Mouse (Mus musculus) lung, adult 2 months (tissue): Measurements from ENCODE around the gene Reg2. TPM values are rescaled to one million over a fixed set of nuclear protein-coding genes. Genes with fewer than 3 reads are reported as not detected.
"Not testable (repeated sequence)": the region's sequence is repeated elsewhere in the genome, so short reads cannot be mapped to it uniquely, and the experiment has no call there.

Experiments used
- DNase-seq: peaks from one replicate; pipeline ENCODE4 v3.0.0; 2022
- H3K4me1 ChIP-seq: fragments of 200-500 bp; 2 replicates; pipeline ENCODE4 v1.6.1; 2011; ENCODE audit warnings: low read length; ENCODE audit not compliant: control insufficient read depth, insufficient read depth
- H3K4me3 ChIP-seq: fragments of 200-500 bp; replicated peaks from 2 replicates; pipeline ENCODE3; 2011; ENCODE audit warnings: low read depth, mild to moderate bottlenecking, control low read depth, low read length; ENCODE audit errors: extremely low read depth
- CTCF ChIP-seq: fragments of 200-500 bp; IDR thresholded peaks from 2 replicates; pipeline ENCODE4 v1.5.1; 2011; ENCODE audit warnings: mild to moderate bottlenecking, low read length, control low read depth; ENCODE audit not compliant: insufficient read depth
- POLR2A ChIP-seq: fragments of 200-500 bp; IDR thresholded peaks from 2 replicates; pipeline ENCODE4 v1.6.1; 2011; ENCODE audit warnings: low read depth, mild to moderate bottlenecking, control low read depth, low read length, borderline replicate concordance; ENCODE audit errors: extremely low read depth
- WGBS: fragments of 180-500 bp; shearing (Covaris S2); methylation state at CpG from one replicate; pipeline ENCODE4 v1.1.7; 2018; 5-methylcytosine and 5-hydroxymethylcytosine counted together
- polyA plus RNA-seq: library from polyadenylated mRNA; depleted of rRNA; stranded (reverse); fragments of >200 nt; gene quantifications from 2 replicates; pipeline ENCODE4 v1.2.3, GENCODE M21; 2012; rRNA removed

The Reg2 gene
- polyA plus RNA-seq, result 0.57 TPM in 1 of 2 replicates, not detected in the other

DNA sequence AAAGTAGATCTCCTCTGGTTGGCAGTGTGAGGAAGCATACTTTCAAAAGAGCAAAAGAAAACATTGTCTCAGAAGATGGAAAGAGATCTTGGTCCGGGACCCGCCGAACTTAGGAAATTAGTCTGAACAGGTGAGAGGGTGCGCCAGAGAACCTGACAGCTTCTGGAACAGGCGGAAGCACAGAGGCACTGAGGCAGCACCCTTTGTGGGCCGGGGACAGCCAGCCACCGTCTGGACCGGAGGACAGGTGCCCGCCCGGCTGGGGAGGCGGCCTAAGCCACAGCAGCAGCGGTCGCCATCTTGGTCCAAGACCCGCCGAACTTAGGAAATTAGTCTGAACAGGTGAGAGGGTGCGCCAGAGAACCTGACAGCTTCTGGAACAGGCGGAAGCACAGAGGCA lies at the start of gene Reg2:
Reg2 (plus strand) TSS at position 301 of the 400 bp plus-strand sequence.
- DNase-seq, H3K4me1 ChIP-seq, H3K4me3 ChIP-seq: not testable (repeated sequence)
- 96% methylated on average over 5 of the region's 17 CpGs for WGBS

GRCm38 (mm10) chr6:78361971-78362563 lies 33.4 kb upstream of the Reg2 start:
- Histone ChIP-seq H3K4me3 (no peak overlapping the region), H3K4me1 (no peaks in the 10 kb centered on the region)
- TF ChIP-seq CTCF (no peak), POLR2A (no peak)
- 37% methylated on average over 2 of the region's 2 CpGs for whole genome bisulfite sequencing
- DNase-seq, result no peak

- no peak within 1 kb of the TSS for H3K4me3 ChIP-seq
- TF ChIP-seq POLR2A (no peak), CTCF (no peak)
- DNase-seq, result no peak
- no peaks in the 10 kb centered on the region for H3K4me1 ChIP-seq
- 63% methylated on average over 2 of the region's 2 CpGs for WGBS
These were observed 25.1 kb upstream of the Reg2 start, which contains the start of gene Reg3b for GRCm38 (mm10) chr6:78370357-78370756. TSS of gene Reg3b (plus strand) at chr6:78370657.

GRCm38 (mm10) chr6:78378765-78379164 lies 16.7 kb upstream of the Reg2 start, which contains the start of gene Reg3d:
TSS of gene Reg3d (minus strand) at chr6:78378865.
- Histone ChIP-seq H3K4me1 (no peaks in the 10 kb centered on the region), H3K4me3 (no peak within 1 kb of the TSS)
- TF ChIP-seq CTCF (no peak), POLR2A (no peak)
- WGBS, result 46% methylated on average over 2 of the region's 2 CpGs
- no peak for DNase-seq

GRCm38 (mm10) chr6:78380409-78380808 lies 15.0 kb upstream of the Reg2 start, which contains the start of gene Reg3a:
TSS of gene Reg3a (plus strand) at chr6:78380709.
- Histone ChIP-seq H3K4me1 (no peaks in the 10 kb centered on the region), H3K4me3 (no peak within 1 kb of the TSS)
- TF ChIP-seq POLR2A (no peak), CTCF (no peak)
- DNase-seq, result no peak

DNA sequence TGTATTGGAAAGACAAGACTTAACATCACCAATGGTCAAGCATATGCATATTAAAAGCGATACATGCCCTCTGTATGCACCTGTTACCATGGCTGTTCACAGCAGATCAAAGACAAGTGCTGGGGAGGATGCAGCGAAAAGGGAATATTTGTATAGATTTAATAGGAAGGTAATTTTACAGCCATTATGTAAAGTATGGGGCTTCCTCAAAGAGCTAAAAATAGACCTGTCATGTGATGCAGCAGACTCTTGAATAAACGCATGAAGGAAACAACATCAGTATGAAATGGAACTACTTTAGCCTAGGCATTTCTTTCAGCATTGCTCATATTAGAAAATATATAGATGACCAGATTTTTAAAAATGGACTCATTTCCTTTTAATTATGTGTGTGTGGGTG lies 9.8 kb upstream of the Reg2 start:
- DNase-seq, result no peak
- TF ChIP-seq POLR2A (no peak), CTCF (no peak)
- no peaks in the 10 kb centered on the region for H3K4me1 ChIP-seq
- no peak overlapping the region for H3K4me3 ChIP-seq
- WGBS, result 76% methylated on average over 3 of the region's 3 CpGs

DNA sequence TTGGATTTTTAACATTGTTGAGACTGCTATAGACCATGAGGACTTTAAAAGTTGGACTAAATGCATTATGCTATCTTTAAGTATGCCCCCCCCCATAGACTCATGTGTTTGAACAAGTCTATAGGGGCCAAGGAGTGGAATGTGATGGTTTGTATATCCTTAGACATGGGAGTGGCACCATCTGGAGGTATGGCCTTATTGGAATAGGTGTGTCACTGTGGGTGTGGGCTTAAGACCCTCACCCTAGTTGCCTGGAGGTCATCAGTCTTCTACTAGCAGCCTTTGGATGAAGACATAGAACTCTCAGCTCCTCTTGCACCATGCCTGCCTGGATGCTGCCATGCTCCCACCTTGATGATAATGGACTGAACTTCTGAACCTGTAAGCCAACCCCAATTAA lies 27.0 kb downstream of the Reg2 start, which contains the start of gene Reg1:
Reg1 (plus strand) TSS at position 301 of the 400 bp plus-strand sequence.
- not testable (repeated sequence) for H3K4me1 ChIP-seq, H3K4me3 ChIP-seq, DNase-seq

DNA sequence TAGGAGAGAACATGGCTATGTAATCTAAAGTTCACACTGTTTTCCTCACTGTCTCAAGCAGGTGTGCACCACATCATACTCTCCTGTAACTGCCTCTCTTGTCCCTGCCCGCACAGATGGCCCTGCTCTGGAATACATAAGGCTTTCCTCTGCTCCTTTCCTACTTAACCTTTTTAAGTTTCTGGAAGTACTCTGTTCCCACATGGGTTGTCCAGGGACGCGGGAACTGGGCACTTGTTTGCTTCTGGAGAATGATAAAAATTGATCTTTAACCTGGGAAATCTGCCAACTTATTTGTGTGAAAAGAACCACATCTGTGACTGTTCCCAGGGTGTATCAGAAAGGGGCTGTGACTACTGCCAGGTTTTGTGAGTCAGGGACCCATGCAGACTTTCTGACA lies 30.1 kb downstream of the Reg2 start:
- H3K4me1 ChIP-seq, result no peaks in the 10 kb centered on the region
- WGBS, result 70% methylated on average over 3 of the region's 3 CpGs
- no peak for DNase-seq
- no peak overlapping the region for H3K4me3 ChIP-seq
- no peak for TF ChIP-seq POLR2A

DNA sequence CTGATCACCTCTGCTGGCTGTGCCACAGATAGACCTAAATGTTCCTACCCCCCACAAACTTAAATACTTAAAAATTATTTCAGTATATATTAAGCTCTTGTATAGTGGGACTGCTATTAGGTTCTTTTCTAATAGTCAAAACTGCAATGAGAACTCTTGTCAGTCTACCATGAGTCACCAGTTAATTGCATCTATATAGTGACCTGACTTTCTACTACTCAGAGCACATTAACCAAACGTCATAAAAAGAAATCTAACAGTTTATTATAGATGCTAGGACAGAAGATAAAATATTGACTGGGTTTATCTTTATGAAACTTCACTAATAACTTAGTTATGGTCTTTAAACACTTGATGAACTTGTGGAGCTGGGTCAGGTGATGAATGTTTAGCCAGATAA lies 51.8 kb downstream of the Reg2 start:
- DNase-seq, result no peak
- 46% methylated on average over 1 of the region's 1 CpGs for WGBS
- TF ChIP-seq POLR2A, result no peak
- TF ChIP-seq CTCF, result no peak
- Histone ChIP-seq H3K4me1 (no peaks in the 10 kb centered on the region), H3K4me3 (no peak overlapping the region)

GRCm38 (mm10) chr6:78448409-78448808 lies 53.0 kb downstream of the Reg2 start:
- DNase-seq, result no peak
- TF ChIP-seq POLR2A (no peak), CTCF (no peak)
- H3K4me3 ChIP-seq, result no peak overlapping the region
- H3K4me1 ChIP-seq, result no peaks in the 10 kb centered on the region
